Mouse (Mus musculus) thymus, adult 2 months (tissue): ENCODE results near the gene Nptxr. TPM values are rescaled to one million over a fixed set of nuclear protein-coding genes. Genes with fewer than 3 reads are reported as not detected.

ENCODE experiments used
- DNase-seq: peaks from one replicate; pipeline ENCODE4 v3.0.0; 2021
- H3K27ac ChIP-seq: fragments of 200-500 bp; 2 replicates; pipeline ENCODE4 v1.5.1; 2012; ENCODE audit warnings: low read length, control low read depth; ENCODE audit not compliant: control insufficient read depth, insufficient read depth
- H3K27me3 ChIP-seq: fragments of 200-500 bp; 2 replicates; pipeline ENCODE4 v1.6.1; 2012; ENCODE audit warnings: mild to moderate bottlenecking, low read length, moderate library complexity, mixed read lengths; ENCODE audit not compliant: control insufficient read depth, insufficient read depth
- H3K36me3 ChIP-seq: fragments of 200-500 bp; 2 replicates; pipeline ENCODE4 v1.6.1; 2012; ENCODE audit warnings: mild to moderate bottlenecking, low read length, moderate library complexity; ENCODE audit not compliant: control insufficient read depth, insufficient read depth
- H3K4me1 ChIP-seq: fragments of 200-500 bp; replicated peaks from 2 replicates; pipeline ENCODE4 v1.6.1; 2012; ENCODE audit warnings: low read length; ENCODE audit not compliant: control insufficient read depth, insufficient read depth
- H3K4me3 ChIP-seq: fragments of 200-500 bp; 2 replicates; pipeline ENCODE4 v1.5.1; 2012; ENCODE audit warnings: mild to moderate bottlenecking, low read length, control low read depth, moderate library complexity; ENCODE audit not compliant: control insufficient read depth, insufficient read depth
- CTCF ChIP-seq: fragments of 200-500 bp; IDR thresholded peaks from 2 replicates; pipeline ENCODE4 v1.5.1; 2012; ENCODE audit warnings: mild to moderate bottlenecking, control low read depth, low read length, moderate library complexity, borderline replicate concordance; ENCODE audit not compliant: control insufficient read depth, poor library complexity, insufficient read depth; ENCODE audit errors: extremely low read depth
- POLR2A ChIP-seq: fragments of 200-500 bp; IDR thresholded peaks from 2 replicates; pipeline ENCODE4 v1.6.1; 2012; ENCODE audit warnings: mild to moderate bottlenecking, low read length, control low read depth, moderate library complexity; ENCODE audit not compliant: control insufficient read depth, poor library complexity, insufficient read depth; ENCODE audit errors: extremely low read depth
- WGBS: fragments of 180-500 bp; shearing (Covaris S2); methylation state at CpG from one replicate; pipeline ENCODE4 v1.1.7; 2018; 5-methylcytosine and 5-hydroxymethylcytosine counted together
- polyA plus RNA-seq: library from polyadenylated mRNA; depleted of rRNA; stranded (reverse); fragments of >200 nt; gene quantifications from 2 replicates; pipeline ENCODE4 v1.2.3, GENCODE M21; 2012; rRNA removed

Gene Nptxr
- polyA plus RNA-seq, 1 experiment, result 1.2 TPM

- under 1% methylated on average over 93 of the region's 93 CpGs for WGBS
- TF ChIP-seq CTCF, result 0 out of 2 replicates have a peak, but pooled peaks have one; percentile 30
- TF ChIP-seq POLR2A, result peak; percentile 73
- Histone ChIP-seq H3K4me1 (peaks cover 28% of the 10 kb centered on the region), H3K36me3 (peaks cover 14% of the 10 kb centered on the region), H3K27ac (peak within 1 kb of the TSS; percentile 92), H3K4me3 (peak within 1 kb of the TSS; percentile 96), H3K27me3 (no peaks in the 10 kb centered on the region)
- DNase-seq, result peak; percentile 95
Observed at GRCm38 (mm10) chr15:79741921-79742705, 62.5 kb downstream of the Nptxr start, which contains the start of gene Sun2. Gene Sun2 (minus strand): TSS chr15:79742536.

- DNase-seq, result peak; percentile 55
- TF ChIP-seq POLR2A, result no peak
- TF ChIP-seq CTCF, result no peak
- Histone ChIP-seq H3K27ac (peak overlapping the region; percentile 92), H3K27me3 (no peaks in the 10 kb centered on the region), H3K4me1 (peaks cover 28% of the 10 kb centered on the region), H3K36me3 (peaks cover 22% of the 10 kb centered on the region), H3K4me3 (peak overlapping the region; percentile 96)
- 1% methylated on average over 14 of the region's 14 CpGs for WGBS
Observed at GRCm38 (mm10) chr15:79741173-79741858, 63.2 kb downstream of the Nptxr start.

DNA sequence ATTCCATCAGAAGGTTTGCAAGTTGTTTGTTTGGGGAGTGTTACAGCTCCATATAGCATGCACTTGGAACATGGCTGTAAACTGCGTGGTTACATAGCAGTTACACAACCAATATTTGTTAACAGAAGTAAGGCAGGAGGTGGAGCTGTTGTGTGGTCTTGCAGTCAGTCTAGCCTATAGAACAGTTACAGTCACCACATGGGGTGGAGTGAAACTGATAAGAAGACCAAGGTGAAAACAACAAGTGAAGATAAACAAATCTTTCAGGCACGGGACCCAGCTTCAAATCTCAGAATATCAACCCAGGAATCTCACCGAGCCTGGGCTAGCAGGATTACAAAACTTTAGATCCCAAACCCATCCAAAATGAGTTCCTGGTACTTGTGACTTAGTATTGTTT is 63.8 kb downstream of the Nptxr start:
- peaks cover 30% of the 10 kb centered on the region for H3K4me1 ChIP-seq
- no peaks in the 10 kb centered on the region for H3K27me3 ChIP-seq
- peaks cover 24% of the 10 kb centered on the region for H3K36me3 ChIP-seq
- peak overlapping the region; percentile 92 for H3K27ac ChIP-seq
- DNase-seq, result no peak
- WGBS, result 38% methylated on average over 3 of the region's 3 CpGs
- H3K4me3 ChIP-seq, result peak overlapping the region; percentile 96
- TF ChIP-seq CTCF (no peak), POLR2A (no peak)

Other genes with a start within 250 kb of the Nptxr start
- 0.74 and 1.1 TPM in 2 replicates for gene Dmc1, start 199.7 kb downstream of the Nptxr start, polyA plus RNA-seq
- 1.0 and 1.2 TPM in 2 replicates for gene Fam227a, start 145.8 kb downstream of the Nptxr start, polyA plus RNA-seq
- 16.0 and 17.9 TPM in 2 replicates for gene Cby1, start 145.6 kb downstream of the Nptxr start, polyA plus RNA-seq
- gene Tomm22, start 133.9 kb downstream of the Nptxr start, polyA plus RNA-seq, result 51.7 and 65.2 TPM in 2 replicates
- 23.8 and 30.5 TPM in 2 replicates for gene Josd1, start 116.8 kb downstream of the Nptxr start, polyA plus RNA-seq
- 91.3 and 114 TPM in 2 replicates for gene Gtpbp1, start 113.9 kb downstream of the Nptxr start, polyA plus RNA-seq
- gene Sun2, start 62.2 kb downstream of the Nptxr start, polyA plus RNA-seq, result 245 and 297 TPM in 2 replicates
- 51.2 and 51.3 TPM in 2 replicates for gene Dnal4, start 26.9 kb downstream of the Nptxr start, polyA plus RNA-seq
- 0.55 TPM in 1 of 2 replicates, not detected in the other for gene Npcd, start 29.5 kb upstream of the Nptxr start, polyA plus RNA-seq
- 136 and 145 TPM in 2 replicates for gene Cbx6, start 29.9 kb upstream of the Nptxr start, polyA plus RNA-seq
- gene Apobec3, start 86.9 kb upstream of the Nptxr start, polyA plus RNA-seq, result 92.3 and 98.5 TPM in 2 replicates
- gene Cbx7, start 166.4 kb upstream of the Nptxr start, polyA plus RNA-seq, result 61.9 and 72.6 TPM in 2 replicates
- 10.9 and 11.6 TPM in 2 replicates for gene Pdgfb, start 210.2 kb upstream of the Nptxr start, polyA plus RNA-seq